Mouse (Mus musculus) layer of hippocampus, adult 18-20 months (tissue): ENCODE data around the gene Mrps7. TPM values are rescaled to one million over a fixed set of nuclear protein-coding genes. Genes with fewer than 3 reads are reported as not detected.

ENCODE experiments used
- DNase-seq, 2 experiments: peaks; one replicate each; pipeline ENCODE4 v3.0.0; 2022; ENCODE audit warnings: low spot score in 2 of 2
- total RNA-seq, 2 experiments: library from RNA; stranded (reverse); gene quantifications; 2 replicates each; pipeline ENCODE4 v1.2.3; 2021

Mrps7 gene
- total RNA-seq, 2 experiments from 2014 or later, result 49.0 to 50.1 TPM

- no peak for DNase-seq
These were observed 5.0 kb downstream of the Mrps7 start for GRCm38 (mm10) chr11:115608421-115609399.

- no peak for DNase-seq
These were observed 5.9 kb downstream of the Mrps7 start for GRCm38 (mm10) chr11:115609576-115609975.

DNA sequence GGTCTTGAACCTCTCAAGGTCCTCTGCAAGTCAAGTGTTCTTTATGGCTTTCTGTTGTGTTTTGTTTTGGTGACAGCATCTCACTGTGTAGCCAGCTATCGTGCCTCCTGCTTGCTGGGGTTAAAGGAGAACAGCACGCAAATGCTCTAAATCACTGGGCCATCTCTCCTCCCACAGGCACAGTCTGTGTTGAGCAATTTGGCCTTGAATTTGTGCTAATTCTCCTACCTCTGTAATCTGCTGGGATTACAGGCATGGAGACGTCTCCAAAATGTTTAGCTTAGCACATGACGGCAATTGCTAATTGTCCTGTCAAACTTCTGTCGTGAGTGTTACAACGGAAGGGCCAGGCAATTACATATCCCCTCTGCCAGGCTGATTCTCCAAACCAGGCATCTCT is 7.4 kb downstream of the Mrps7 start:
- DNase-seq, result no peak

- peak in 1 of 2 experiments; percentile 58 for DNase-seq
These were observed 8.3 kb downstream of the Mrps7 start for GRCm38 (mm10) chr11:115612059-115612409.

DNA sequence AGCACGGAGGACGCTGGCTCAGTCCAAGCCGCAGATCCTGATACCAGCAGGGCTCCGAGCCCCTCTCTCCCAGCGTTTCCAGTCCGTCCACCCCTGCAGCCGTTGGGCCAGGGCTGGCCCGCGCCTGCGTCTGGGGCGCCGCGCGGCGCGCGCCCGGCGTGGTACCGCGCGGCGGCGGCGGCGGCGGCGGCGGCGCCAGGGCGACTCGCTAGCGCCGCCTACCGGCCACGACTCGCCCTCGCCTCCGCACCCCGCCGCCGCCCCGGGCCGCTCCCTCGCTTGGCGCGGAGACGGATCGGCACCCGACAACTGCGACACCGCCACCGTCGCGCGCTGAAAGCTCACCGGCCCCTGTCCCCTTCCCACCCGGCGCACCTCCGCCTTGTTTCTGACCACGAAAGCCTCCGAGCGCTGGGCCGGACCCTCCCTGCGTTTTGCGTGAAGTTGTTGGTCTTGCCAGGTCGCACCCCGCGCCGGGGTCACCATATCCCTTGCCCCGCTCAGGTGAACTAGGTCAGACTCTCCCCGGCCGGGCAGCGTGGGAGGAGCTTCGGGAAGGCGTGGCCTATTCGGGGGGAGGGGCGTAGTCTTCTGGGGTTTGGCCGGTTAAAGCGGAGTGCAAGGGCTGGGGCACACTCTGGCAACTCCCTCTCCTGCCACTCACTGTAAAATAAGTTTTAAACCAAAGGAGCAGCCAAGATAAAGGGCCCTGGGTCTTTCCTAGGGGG is 8.8 kb downstream of the Mrps7 start, which contains the start of gene Mif4gd:
Mif4gd (minus strand) TSS at position 560 of the 728 bp plus-strand sequence.
- DNase-seq, result peak; percentile 70 to 73

DNA sequence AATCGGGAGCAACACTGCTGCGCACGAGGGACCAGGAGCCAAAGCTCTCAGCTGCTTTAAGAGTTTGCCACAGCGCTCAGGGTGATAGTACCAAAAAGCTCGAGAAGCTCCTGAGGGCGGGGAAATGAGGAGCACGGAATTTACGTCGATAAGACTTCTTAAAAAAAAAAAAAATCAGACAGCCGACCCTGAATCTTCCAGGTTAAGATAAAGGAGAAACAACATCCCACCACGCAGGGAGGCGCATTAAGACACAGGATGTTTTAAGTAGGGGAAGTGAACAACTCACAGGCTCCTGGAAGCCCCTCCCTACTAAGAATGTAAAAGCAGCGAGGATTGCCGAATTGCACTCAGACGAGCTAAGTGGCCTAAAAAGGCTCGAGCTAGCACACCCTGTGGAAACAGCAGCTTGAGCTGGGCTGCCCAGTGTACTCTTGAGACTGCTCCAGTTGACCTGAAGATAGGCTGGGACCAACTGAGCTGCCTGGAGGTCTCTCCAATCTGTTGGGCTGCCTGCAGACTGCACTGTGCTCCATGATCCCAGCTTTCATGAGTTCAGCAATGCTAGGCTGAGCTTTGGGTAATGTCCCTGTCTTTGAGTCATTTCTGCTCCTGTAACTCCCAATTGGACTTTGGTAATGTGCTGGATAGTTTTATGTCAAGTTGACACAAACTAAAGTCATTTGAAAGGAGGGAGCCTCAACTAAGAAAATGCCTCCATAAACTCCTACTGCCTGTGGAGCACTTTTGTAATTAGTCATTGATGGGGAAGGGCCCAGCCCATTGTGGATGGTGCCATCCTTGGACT is 9.6 kb downstream of the Mrps7 start:
- DNase-seq, result no peak

DNA sequence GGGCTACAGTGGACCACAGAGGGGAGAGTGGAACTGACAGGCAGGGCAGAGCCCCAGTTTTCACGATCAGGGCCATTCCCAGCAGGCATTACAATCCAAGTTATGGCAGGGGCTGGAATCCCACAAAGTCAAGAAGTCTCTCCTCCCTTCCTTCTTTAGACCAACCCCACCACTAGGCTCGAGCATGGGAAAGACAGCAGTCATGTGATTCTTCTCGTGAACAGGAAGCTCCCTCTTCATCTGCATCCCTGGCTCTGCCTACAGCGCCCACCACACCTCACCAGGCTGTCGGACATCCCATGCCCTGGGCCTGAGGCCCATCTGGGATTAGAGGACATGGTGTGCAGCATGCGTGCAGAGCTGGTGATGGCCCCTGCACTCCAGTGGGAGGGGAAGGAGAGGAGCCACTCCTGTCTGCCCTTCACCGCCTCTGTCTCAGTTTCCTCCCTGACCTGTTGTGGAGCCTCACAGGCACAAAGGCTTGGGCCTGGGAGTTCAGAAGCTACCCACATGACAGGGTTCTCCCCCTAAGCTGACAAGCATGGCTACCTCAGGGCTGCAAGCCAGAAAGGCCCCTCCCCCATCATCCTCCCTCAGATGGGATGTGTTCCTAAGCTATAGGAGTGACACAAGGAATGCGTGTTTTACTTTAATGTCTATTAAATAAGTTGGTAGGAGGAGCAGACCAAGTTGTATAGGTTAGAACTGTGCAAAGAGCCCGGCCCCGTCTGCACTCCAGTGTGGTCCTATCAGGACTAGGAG is 10.8 kb downstream of the Mrps7 start:
- DNase-seq, result no peak

- no peak for DNase-seq
These were observed 11.5 kb downstream of the Mrps7 start for GRCm38 (mm10) chr11:115615108-115615825.

GRCm38 (mm10) chr11:115615875-115616274 is 12.2 kb downstream of the Mrps7 start:
- DNase-seq, result no peak

GRCm38 (mm10) chr11:115616371-115616770 is 12.6 kb downstream of the Mrps7 start:
- DNase-seq, result no peak

GRCm38 (mm10) chr11:115616893-115617292 is 13.2 kb downstream of the Mrps7 start:
- no peak for DNase-seq

DNA sequence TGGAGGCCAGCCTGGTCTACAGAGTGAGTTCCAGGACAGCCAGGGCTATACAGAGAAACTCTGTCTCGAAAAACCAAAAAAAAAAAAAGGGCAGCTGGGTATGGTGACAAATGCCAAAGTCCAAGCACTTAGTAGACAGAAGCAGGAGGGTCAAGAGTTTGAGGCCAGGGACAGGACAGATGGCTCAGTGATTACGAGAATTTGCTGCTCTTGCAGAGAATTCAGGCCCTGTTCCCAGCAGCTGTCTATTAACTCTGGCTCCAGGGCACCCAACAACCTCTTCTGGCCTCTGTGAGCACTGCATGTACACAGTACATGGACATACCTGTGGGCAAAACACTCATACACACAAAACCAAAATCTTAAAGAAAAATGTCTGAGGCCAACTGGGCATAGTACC is 14.3 kb downstream of the Mrps7 start:
- no peak for DNase-seq

GRCm38 (mm10) chr11:115618732-115619516 is 15.2 kb downstream of the Mrps7 start:
- no peak for DNase-seq

GRCm38 (mm10) chr11:115619949-115620348 is 16.2 kb downstream of the Mrps7 start:
- DNase-seq, result no peak

DNA sequence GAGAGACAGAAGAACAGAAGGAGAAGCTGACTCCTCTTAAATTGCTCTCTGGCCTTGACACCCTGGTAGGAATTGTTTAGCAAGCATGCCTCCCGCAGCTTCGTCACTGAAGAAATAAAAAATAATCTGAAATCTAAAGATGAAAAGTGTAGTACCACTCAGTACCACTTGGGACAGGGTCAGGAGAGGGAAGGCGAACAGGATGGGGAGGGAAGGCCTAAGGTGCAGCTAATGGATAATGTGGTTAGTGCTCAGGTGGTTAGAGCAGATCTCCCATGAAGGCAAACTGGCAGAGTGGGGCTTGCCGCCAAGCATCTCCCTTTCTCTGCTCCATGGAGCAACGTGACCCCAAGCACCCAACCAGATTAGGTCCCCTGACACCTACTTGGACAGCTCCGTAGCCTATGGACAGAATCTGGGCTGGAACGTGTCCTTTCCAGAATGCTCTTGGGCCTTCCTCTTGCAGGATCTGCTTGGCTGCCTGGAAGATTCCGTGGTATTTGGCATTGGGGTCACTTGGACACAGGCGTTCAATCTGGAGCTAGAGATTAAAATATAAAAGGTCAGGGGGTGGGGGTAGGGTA is 19.9 kb downstream of the Mrps7 start:
- DNase-seq, result no peak

- no peak for DNase-seq
These were observed 22.2 kb downstream of the Mrps7 start for GRCm38 (mm10) chr11:115625877-115626276.

DNA sequence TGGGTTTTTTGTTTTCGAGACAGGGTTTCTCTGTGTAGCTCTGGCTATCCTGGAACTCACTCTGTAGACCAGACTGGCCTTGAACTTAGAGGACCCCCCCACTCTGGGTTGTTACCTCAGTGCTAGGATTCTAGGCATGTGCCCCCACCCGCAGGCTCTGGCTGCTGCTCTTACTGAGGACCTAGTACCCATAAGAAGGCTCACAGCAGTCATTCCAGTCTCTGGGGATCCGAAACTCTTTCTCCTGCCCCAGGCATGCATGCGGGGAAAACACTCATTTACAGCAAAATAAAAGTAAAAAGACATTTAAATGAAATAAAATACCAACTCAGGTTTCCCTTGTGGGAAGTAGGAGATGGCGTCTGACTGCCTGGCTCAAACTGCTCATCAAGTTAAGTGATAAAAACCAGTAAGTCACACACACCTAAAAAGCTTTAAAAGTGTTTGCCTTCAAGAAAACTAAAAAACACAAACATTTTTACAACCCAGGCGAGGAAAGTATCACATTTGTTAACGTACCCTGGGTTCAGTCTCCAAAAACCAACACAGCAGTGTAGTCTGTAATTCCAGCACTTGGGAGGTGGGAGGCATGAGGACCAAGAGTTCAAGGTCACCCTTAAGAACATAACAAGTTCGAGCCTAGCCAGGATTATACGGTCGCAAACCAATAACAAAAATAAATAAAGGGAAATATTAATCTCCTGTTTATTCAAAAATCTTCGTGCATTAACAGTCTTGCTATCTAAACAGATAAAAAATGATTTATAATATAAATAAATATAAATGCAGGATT is 23.3 kb downstream of the Mrps7 start:
- no peak for DNase-seq
